Mouse (Mus musculus) hindbrain, embryonic 12.5 days (tissue): Measurements from ENCODE around the gene Fgf15. TPM values are rescaled to one million over a fixed set of nuclear protein-coding genes. Genes with fewer than 3 reads are reported as not detected.

Experiments
- ATAC-seq: fragments of 200-750 bp; cut with Nextera tagmentation; 2 replicates; pipeline ENCODE4 v1.8.0; 2017; ENCODE audit warnings: moderate TSS enrichment; ENCODE audit not compliant: low FRiP score
- H3K27ac ChIP-seq: fragments of 300-500 bp; sonication (generic); 2 replicates; pipeline ENCODE4 v1.5.1; 2016; ENCODE audit warnings: mild to moderate bottlenecking
- H3K27me3 ChIP-seq: fragments of 300-500 bp; sonication (generic); 2 replicates; pipeline ENCODE4 v1.6.1; 2016; ENCODE audit warnings: mild to moderate bottlenecking
- H3K36me3 ChIP-seq: fragments of 300-500 bp; sonication (generic); 2 replicates; pipeline ENCODE4 v1.6.1; 2016; ENCODE audit warnings: mild to moderate bottlenecking
- H3K4me1 ChIP-seq: fragments of 300-500 bp; sonication (generic); 2 replicates; pipeline ENCODE4 v1.6.1; 2016
- H3K4me2 ChIP-seq: fragments of 300-500 bp; sonication (generic); replicated peaks from 2 replicates; pipeline ENCODE4 v1.6.1; 2016; ENCODE audit warnings: mild to moderate bottlenecking
- H3K4me3 ChIP-seq: fragments of 300-500 bp; sonication (generic); 2 replicates; pipeline ENCODE4 v1.5.1; 2016; ENCODE audit warnings: mild to moderate bottlenecking
- H3K9ac ChIP-seq: fragments of 300-500 bp; sonication (generic); 2 replicates; pipeline ENCODE4 v1.6.1; 2016; ENCODE audit warnings: mild to moderate bottlenecking, moderate library complexity
- H3K9me3 ChIP-seq: fragments of 300-500 bp; sonication (generic); replicated peaks from 2 replicates; pipeline ENCODE4 v1.6.1; 2016; ENCODE audit warnings: mild to moderate bottlenecking
- WGBS: fragments of 180-500 bp; shearing (Covaris S2); methylation state at CpG from one replicate; pipeline ENCODE4 v1.1.7; 2016; 5-methylcytosine and 5-hydroxymethylcytosine counted together
- polyA plus RNA-seq: library from polyadenylated mRNA; unstranded; fragments of >200 nt; fragmentation: Nextera tagmentation; extraction: Ambion mirVana; gene quantifications from 2 replicates; pipeline ENCODE4 v1.2.1, GENCODE M21; 2016

The Fgf15 gene
- polyA plus RNA-seq, 1 experiment from 2014 or later: 66.7 TPM

- WGBS: under 1% methylated on average over 55 of the region's 55 CpGs
- peak within 1 kb of the TSS; percentile 87 for H3K4me2 ChIP-seq
- peaks cover 14% of the 10 kb centered on the region for H3K4me1 ChIP-seq
- peak within 1 kb of the TSS; percentile 82 for H3K9ac ChIP-seq
- peak within 1 kb of the TSS; percentile 82 for H3K4me3 ChIP-seq
- H3K9me3 ChIP-seq: no peaks in the 10 kb centered on the region
- H3K27ac ChIP-seq: peak within 1 kb of the TSS; percentile 89
- H3K27me3 ChIP-seq: peaks cover 9% of the 10 kb centered on the region
- peaks cover 28% of the 10 kb centered on the region for H3K36me3 ChIP-seq
- ATAC-seq: peak; percentile 94
Observed at GRCm38 (mm10) chr7:144914948-144915750, 18.8 kb downstream of the Fgf15 start, which contains the start of gene LTO1. LTO1 (plus strand) TSS chr7:144915100.

- Histone ChIP-seq H3K4me3 (no peak overlapping the region), H3K27me3 (peaks cover 9% of the 10 kb centered on the region), H3K27ac (no peak overlapping the region), H3K9me3 (no peaks in the 10 kb centered on the region), H3K36me3 (peaks cover 44% of the 10 kb centered on the region), H3K4me2 (no peak overlapping the region), H3K9ac (no peak overlapping the region), H3K4me1 (peaks cover 14% of the 10 kb centered on the region)
- WGBS: 82% methylated on average over 1 of the region's 1 CpGs
- no peak for ATAC-seq
Observed at GRCm38 (mm10) chr7:144918823-144919222, 22.5 kb downstream of the Fgf15 start.

GRCm38 (mm10) chr7:144927591-144927990 lies 31.3 kb downstream of the Fgf15 start:
- H3K27me3 ChIP-seq: no peaks in the 10 kb centered on the region
- no peak overlapping the region for H3K4me2 ChIP-seq
- peaks cover 18% of the 10 kb centered on the region for H3K36me3 ChIP-seq
- H3K4me1 ChIP-seq: peaks cover 4% of the 10 kb centered on the region
- no peak overlapping the region for H3K9ac ChIP-seq
- ATAC-seq: no peak
- no peak overlapping the region for H3K27ac ChIP-seq
- WGBS: 78% methylated on average over 2 of the region's 2 CpGs
- no peak overlapping the region for H3K4me3 ChIP-seq
- H3K9me3 ChIP-seq: no peaks in the 10 kb centered on the region

GRCm38 (mm10) chr7:144928009-144928888 lies 31.9 kb downstream of the Fgf15 start:
- Histone ChIP-seq H3K9me3 (no peaks in the 10 kb centered on the region), H3K27ac (no peak overlapping the region), H3K9ac (no peak overlapping the region), H3K4me3 (no peak overlapping the region), H3K4me2 (no peak overlapping the region), H3K36me3 (peaks cover 24% of the 10 kb centered on the region), H3K27me3 (no peaks in the 10 kb centered on the region), H3K4me1 (peaks cover 4% of the 10 kb centered on the region)
- ATAC-seq: no peak
- 77% methylated on average over 4 of the region's 4 CpGs for WGBS

GRCm38 (mm10) chr7:144928889-144929210 lies 32.5 kb downstream of the Fgf15 start:
- ATAC-seq: no peak
- peaks cover 4% of the 10 kb centered on the region for H3K4me1 ChIP-seq
- H3K36me3 ChIP-seq: peaks cover 29% of the 10 kb centered on the region
- no peak overlapping the region for H3K9ac ChIP-seq
- WGBS: 84% methylated on average over 6 of the region's 6 CpGs
- no peak overlapping the region for H3K4me2 ChIP-seq
- no peak overlapping the region for H3K4me3 ChIP-seq
- no peaks in the 10 kb centered on the region for H3K27me3 ChIP-seq
- H3K9me3 ChIP-seq: no peaks in the 10 kb centered on the region
- no peak overlapping the region for H3K27ac ChIP-seq

GRCm38 (mm10) chr7:144929506-144929905 lies 33.2 kb downstream of the Fgf15 start:
- Histone ChIP-seq H3K27me3 (no peaks in the 10 kb centered on the region), H3K4me1 (peaks cover 4% of the 10 kb centered on the region), H3K9me3 (no peaks in the 10 kb centered on the region), H3K36me3 (peaks cover 28% of the 10 kb centered on the region), H3K4me2 (no peak overlapping the region), H3K9ac (no peak overlapping the region), H3K4me3 (no peak overlapping the region), H3K27ac (no peak overlapping the region)
- WGBS: 84% methylated on average over 8 of the region's 8 CpGs
- ATAC-seq: no peak

- Histone ChIP-seq H3K4me3 (no peak overlapping the region), H3K9ac (no peak overlapping the region), H3K27me3 (no peaks in the 10 kb centered on the region), H3K36me3 (peaks cover 27% of the 10 kb centered on the region), H3K4me2 (no peak overlapping the region), H3K9me3 (no peaks in the 10 kb centered on the region), H3K27ac (peak overlapping the region; percentile 2; the same call in 1 of the 2 replicates), H3K4me1 (peaks cover 4% of the 10 kb centered on the region)
- no peak for ATAC-seq
- WGBS: 56% methylated on average over 5 of the region's 5 CpGs
Observed at GRCm38 (mm10) chr7:144929931-144930330, 33.6 kb downstream of the Fgf15 start.

GRCm38 (mm10) chr7:144931778-144932177 lies 35.4 kb downstream of the Fgf15 start:
- ATAC-seq: no peak
- H3K4me2 ChIP-seq: no peak overlapping the region
- no peaks in the 10 kb centered on the region for H3K9me3 ChIP-seq
- peaks cover 18% of the 10 kb centered on the region for H3K4me1 ChIP-seq
- H3K9ac ChIP-seq: no peak overlapping the region
- WGBS: 23% methylated on average over 3 of the region's 3 CpGs
- H3K36me3 ChIP-seq: peaks cover 44% of the 10 kb centered on the region
- no peak overlapping the region for H3K4me3 ChIP-seq
- H3K27ac ChIP-seq: no peak overlapping the region
- no peaks in the 10 kb centered on the region for H3K27me3 ChIP-seq

- Histone ChIP-seq H3K9me3 (no peaks in the 10 kb centered on the region), H3K27me3 (no peaks in the 10 kb centered on the region), H3K4me1 (peaks cover 23% of the 10 kb centered on the region), H3K27ac (no peak overlapping the region), H3K4me3 (no peak overlapping the region), H3K9ac (no peak overlapping the region), H3K4me2 (no peak overlapping the region), H3K36me3 (peaks cover 44% of the 10 kb centered on the region)
- no peak for ATAC-seq
- WGBS: 77% methylated on average over 18 of the region's 18 CpGs
Observed at GRCm38 (mm10) chr7:144932389-144932937, 36.1 kb downstream of the Fgf15 start.

GRCm38 (mm10) chr7:144933336-144933735 lies 37.0 kb downstream of the Fgf15 start:
- H3K27me3 ChIP-seq: no peaks in the 10 kb centered on the region
- WGBS: 91% methylated on average over 3 of the region's 3 CpGs
- peaks cover 24% of the 10 kb centered on the region for H3K4me1 ChIP-seq
- ATAC-seq: no peak
- no peak overlapping the region for H3K4me2 ChIP-seq
- H3K9me3 ChIP-seq: no peaks in the 10 kb centered on the region
- H3K9ac ChIP-seq: no peak overlapping the region
- no peak overlapping the region for H3K4me3 ChIP-seq
- no peak overlapping the region for H3K27ac ChIP-seq
- H3K36me3 ChIP-seq: peaks cover 44% of the 10 kb centered on the region

GRCm38 (mm10) chr7:144933796-144934195 lies 37.5 kb downstream of the Fgf15 start:
- Histone ChIP-seq H3K4me1 (peaks cover 29% of the 10 kb centered on the region), H3K27ac (no peak overlapping the region), H3K27me3 (peaks cover 5% of the 10 kb centered on the region; the same call in 1 of the 2 replicates), H3K9me3 (no peaks in the 10 kb centered on the region), H3K4me2 (no peak overlapping the region), H3K36me3 (peaks cover 40% of the 10 kb centered on the region), H3K4me3 (no peak overlapping the region), H3K9ac (no peak overlapping the region)
- no peak for ATAC-seq
- WGBS: 92% methylated on average over 8 of the region's 8 CpGs

GRCm38 (mm10) chr7:144934901-144935300 lies 38.6 kb downstream of the Fgf15 start:
- Histone ChIP-seq H3K9me3 (no peaks in the 10 kb centered on the region), H3K27ac (no peak overlapping the region), H3K4me1 (peaks cover 39% of the 10 kb centered on the region), H3K4me2 (no peak overlapping the region), H3K9ac (no peak overlapping the region), H3K36me3 (peaks cover 38% of the 10 kb centered on the region; the same call in 1 of the 2 replicates), H3K4me3 (no peak overlapping the region), H3K27me3 (peaks cover 16% of the 10 kb centered on the region)
- no peak for ATAC-seq
- 54% methylated on average over 5 of the region's 5 CpGs for WGBS
